Mouse (Mus musculus): ENCODE data around the gene Ggt6.
"Not testable (repeated sequence)": the region's sequence is repeated elsewhere in the genome, so short reads cannot be mapped to it uniquely, and the experiment has no call there.

The Ggt6 gene

GRCm38 (mm10) chr11:72411093-72411921 is 24.0 kb upstream of the Ggt6 start, which contains the start of gene Smtnl2:
TSS of gene Smtnl2 (minus strand) at chr11:72411713.
- DNase-seq, result peak; percentile 15 to 23

- no peak for DNase-seq
These were observed 23.4 kb upstream of the Ggt6 start for GRCm38 (mm10) chr11:72411945-72412344.

- no peak for DNase-seq
These were observed 22.3 kb upstream of the Ggt6 start for GRCm38 (mm10) chr11:72413016-72413415.

GRCm38 (mm10) chr11:72413601-72414190 is 21.6 kb upstream of the Ggt6 start:
- DNase-seq, result no peak

- no peak for DNase-seq
These were observed 20.2 kb upstream of the Ggt6 start for GRCm38 (mm10) chr11:72415155-72415554.

- no peak for DNase-seq
These were observed 18.7 kb upstream of the Ggt6 start for GRCm38 (mm10) chr11:72416666-72417065.

- DNase-seq, result no peak
These were observed 17.9 kb upstream of the Ggt6 start for GRCm38 (mm10) chr11:72417376-72417775.

GRCm38 (mm10) chr11:72418227-72418626 is 17.1 kb upstream of the Ggt6 start:
- no peak for DNase-seq

- DNase-seq, result no peak
These were observed 16.3 kb upstream of the Ggt6 start for GRCm38 (mm10) chr11:72419006-72419405.

GRCm38 (mm10) chr11:72420460-72421122 is 14.7 kb upstream of the Ggt6 start:
- DNase-seq, result no peak

- no peak for DNase-seq
These were observed 13.6 kb upstream of the Ggt6 start for GRCm38 (mm10) chr11:72421518-72422278.

- no peak for DNase-seq
These were observed 11.6 kb upstream of the Ggt6 start for GRCm38 (mm10) chr11:72423686-72424085.

GRCm38 (mm10) chr11:72425201-72425600 is 10.1 kb upstream of the Ggt6 start:
- DNase-seq, result no peak

- no peak for DNase-seq
These were observed 8.4 kb upstream of the Ggt6 start for GRCm38 (mm10) chr11:72426884-72427283.

GRCm38 (mm10) chr11:72428694-72429093 is 6.6 kb upstream of the Ggt6 start:
- DNase-seq, result peak; percentile 46 to 66

GRCm38 (mm10) chr11:72429288-72429690 is 6.0 kb upstream of the Ggt6 start:
- peak; percentile 35 to 61 for DNase-seq

- DNase-seq, result not testable (repeated sequence)
These were observed 4.8 kb upstream of the Ggt6 start for GRCm38 (mm10) chr11:72430311-72431068.

GRCm38 (mm10) chr11:72435694-72436045 is 344 bp downstream of the Ggt6 start:
- DNase-seq, result no peak

- no peak for DNase-seq
These were observed 945 bp downstream of the Ggt6 start for GRCm38 (mm10) chr11:72436271-72436670.

GRCm38 (mm10) chr11:72436756-72437650 is 1.7 kb downstream of the Ggt6 start:
- no peak for DNase-seq

- DNase-seq, result no peak
These were observed 3.1 kb downstream of the Ggt6 start for GRCm38 (mm10) chr11:72438411-72438810.

Data from thymus, adult 18-20 months (tissue).